Mouse (Mus musculus): Measurements from ENCODE around the gene Dag1. TPM values are rescaled to one million over a fixed set of nuclear protein-coding genes. Genes with fewer than 3 reads are reported as not detected.
"Not testable (repeated sequence)": the region's sequence is repeated elsewhere in the genome, so short reads cannot be mapped to it uniquely, and the experiment has no call there.

The Dag1 gene
- total RNA-seq (2021) = 10 to 100 TPM; 90.4 to 95.2 TPM

- DNase-seq (ENCODE audit: extremely low spot score in 1 of 2, low spot score in 1 of 2) = peak; percentile 92
Observed at GRCm38 (mm10) chr9:108263690-108264190, at the start of gene Dag1. Gene Dag1, minus strand, starts transcription at chr9:108263958.

GRCm38 (mm10) chr9:108308141-108308540, 44.4 kb upstream of the Dag1 start:
- no peak for DNase-seq (ENCODE audit: extremely low spot score in 1 of 2, low spot score in 1 of 2)

GRCm38 (mm10) chr9:108307021-108307807, 43.5 kb upstream of the Dag1 start:
- no peak for DNase-seq (ENCODE audit: extremely low spot score in 1 of 2, low spot score in 1 of 2)

- peak in 1 of 2 experiments; percentile 42 for DNase-seq (ENCODE audit: extremely low spot score in 1 of 2, low spot score in 1 of 2)
Observed at GRCm38 (mm10) chr9:108306571-108306980, 42.8 kb upstream of the Dag1 start.

GRCm38 (mm10) chr9:108305629-108306520, 42.1 kb upstream of the Dag1 start, which contains the start of the genes Rhoa and Tcta:
Gene Rhoa, plus strand, starts transcription at chr9:108306129.
Gene Tcta, minus strand, starts transcription at chr9:108306160.
- DNase-seq (ENCODE audit: extremely low spot score in 1 of 2, low spot score in 1 of 2) = peak; percentile 90 to 91

GRCm38 (mm10) chr9:108305170-108305569, 41.4 kb upstream of the Dag1 start:
- no peak for DNase-seq (ENCODE audit: extremely low spot score in 1 of 2, low spot score in 1 of 2)

GRCm38 (mm10) chr9:108304716-108305115, 41.0 kb upstream of the Dag1 start:
- no peak for DNase-seq (ENCODE audit: extremely low spot score in 1 of 2, low spot score in 1 of 2)

GRCm38 (mm10) chr9:108301853-108302252, 38.1 kb upstream of the Dag1 start:
- DNase-seq (ENCODE audit: extremely low spot score in 1 of 2, low spot score in 1 of 2) = no peak

- no peak for DNase-seq (ENCODE audit: extremely low spot score in 1 of 2, low spot score in 1 of 2)
Observed at GRCm38 (mm10) chr9:108296453-108297355, 32.9 kb upstream of the Dag1 start, which contains the start of gene Amt. Gene Amt, plus strand, starts transcription at chr9:108296853.

- no peak for DNase-seq (ENCODE audit: extremely low spot score in 1 of 2, low spot score in 1 of 2)
Observed at GRCm38 (mm10) chr9:108290773-108291172, 27.0 kb upstream of the Dag1 start.

GRCm38 (mm10) chr9:108290016-108290750, 26.4 kb upstream of the Dag1 start, which contains the start of gene Nicn1:
Gene Nicn1, plus strand, starts transcription at chr9:108290429.
- DNase-seq (ENCODE audit: extremely low spot score in 1 of 2, low spot score in 1 of 2) = peak; percentile 59 to 69

GRCm38 (mm10) chr9:108289347-108289746, 25.6 kb upstream of the Dag1 start:
- no peak for DNase-seq (ENCODE audit: extremely low spot score in 1 of 2, low spot score in 1 of 2)

- not testable (repeated sequence) for DNase-seq (ENCODE audit: extremely low spot score in 1 of 2, low spot score in 1 of 2)
Observed at GRCm38 (mm10) chr9:108287526-108288238, 23.9 kb upstream of the Dag1 start.

- DNase-seq (ENCODE audit: extremely low spot score in 1 of 2, low spot score in 1 of 2) = peak in 1 of 2 experiments; percentile 77
Observed at GRCm38 (mm10) chr9:108284410-108284809, 20.7 kb upstream of the Dag1 start.

GRCm38 (mm10) chr9:108280071-108280828, 16.5 kb upstream of the Dag1 start:
- DNase-seq (ENCODE audit: extremely low spot score in 1 of 2, low spot score in 1 of 2) = no peak

- DNase-seq (ENCODE audit: extremely low spot score in 1 of 2, low spot score in 1 of 2) = no peak
Observed at GRCm38 (mm10) chr9:108278697-108279450, 15.1 kb upstream of the Dag1 start.

GRCm38 (mm10) chr9:108275331-108275659, 11.5 kb upstream of the Dag1 start:
- no peak for DNase-seq (ENCODE audit: extremely low spot score in 1 of 2, low spot score in 1 of 2)

Data from layer of hippocampus, postnatal 25 days (tissue).